Mouse (Mus musculus) ZHBTc4 (cell line): ENCODE data around the gene Gm4340.
"Not testable (repeated sequence)": the region's sequence is repeated elsewhere in the genome, so short reads cannot be mapped to it uniquely, and the experiment has no call there.

ENCODE experiments used
- DNase-seq: peaks from one replicate; pipeline ENCODE4 v3.0.0-alpha.2; 2011; ENCODE audit warnings: low read depth, low spot score

Gene Gm4340

GRCm38 (mm10) chr10:104193742-104194141 is at the start of gene Gm4340:
Gm4340 (plus strand) TSS chr10:104194042.
- not testable (repeated sequence) for DNase-seq

GRCm38 (mm10) chr10:104151197-104151596 is 42.6 kb upstream of the Gm4340 start, which contains the start of gene Gm6763:
Gm6763 (plus strand) TSS chr10:104151497.
- not testable (repeated sequence) for DNase-seq

DNA sequence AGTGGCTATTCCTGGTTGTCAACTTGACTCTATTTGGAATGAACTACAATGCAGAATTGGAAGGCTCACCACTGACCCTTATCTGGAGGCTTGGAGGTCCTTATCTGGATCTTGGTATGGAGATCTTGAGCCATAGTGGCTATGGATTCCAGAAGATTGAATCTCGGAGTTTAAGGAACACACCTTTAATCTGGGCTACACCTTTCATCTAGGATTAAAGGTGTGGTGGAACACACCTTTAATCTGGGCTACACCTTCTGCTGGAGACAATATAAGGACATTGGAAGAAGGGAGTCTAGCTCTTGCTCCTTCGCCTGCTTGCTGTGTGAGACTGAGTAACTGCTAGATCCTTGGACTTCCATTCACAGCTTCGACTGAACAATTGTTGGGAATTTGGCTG is 34.1 kb upstream of the Gm4340 start, which contains the start of gene Gm8764:
TSS of gene Gm8764 (plus strand) at position 301 of the 400 bp plus-strand sequence.
- DNase-seq, result not testable (repeated sequence)

DNA sequence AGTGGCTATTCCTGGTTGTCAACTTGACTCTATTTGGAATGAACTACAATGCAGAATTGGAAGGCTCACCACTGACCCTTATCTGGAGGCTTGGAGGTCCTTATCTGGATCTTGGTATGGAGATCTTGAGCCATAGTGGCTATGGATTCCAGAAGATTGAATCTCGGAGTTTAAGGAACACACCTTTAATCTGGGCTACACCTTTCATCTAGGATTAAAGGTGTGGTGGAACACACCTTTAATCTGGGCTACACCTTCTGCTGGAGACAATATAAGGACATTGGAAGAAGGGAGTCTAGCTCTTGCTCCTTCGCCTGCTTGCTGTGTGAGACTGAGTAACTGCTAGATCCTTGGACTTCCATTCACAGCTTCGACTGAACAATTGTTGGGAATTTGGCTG is 25.6 kb upstream of the Gm4340 start, which contains the start of gene Gm21304:
TSS of gene Gm21304 (plus strand) at position 301 of the 400 bp plus-strand sequence.
- not testable (repeated sequence) for DNase-seq

GRCm38 (mm10) chr10:104176724-104177123 is 17.1 kb upstream of the Gm4340 start, which contains the start of gene Gm21312:
Gm21312 (plus strand) TSS chr10:104177024.
- not testable (repeated sequence) for DNase-seq

- DNase-seq, result not testable (repeated sequence)
These were observed 8.6 kb upstream of the Gm4340 start, which contains the start of gene Gm20765 for GRCm38 (mm10) chr10:104185233-104185632. Gm20765 (plus strand) TSS chr10:104185533.

- DNase-seq, result no peak
These were observed 15.8 kb downstream of the Gm4340 start for GRCm38 (mm10) chr10:104209655-104210054.

- no peak for DNase-seq
These were observed 16.6 kb downstream of the Gm4340 start for GRCm38 (mm10) chr10:104210268-104210990.

DNA sequence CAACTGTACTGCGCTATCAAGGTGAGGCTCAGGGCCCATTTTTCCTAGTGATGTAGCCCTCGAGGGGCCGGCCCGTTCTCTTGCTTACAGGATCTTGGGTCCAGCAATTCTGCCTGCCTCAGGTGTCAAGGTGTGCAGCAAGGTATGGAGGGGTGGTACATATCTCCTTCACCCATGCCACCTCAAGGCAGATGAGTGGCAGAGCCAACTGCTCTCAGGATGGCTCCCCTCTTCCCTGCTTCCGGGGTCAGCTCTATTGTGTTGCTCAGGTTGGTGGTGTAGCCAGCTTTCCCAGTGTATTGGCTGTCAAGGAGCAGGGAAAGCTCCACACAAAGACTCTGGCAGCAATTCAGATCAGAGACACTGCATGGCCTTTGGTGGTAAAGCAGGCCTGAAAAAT is 20.7 kb downstream of the Gm4340 start:
- no peak for DNase-seq

DNA sequence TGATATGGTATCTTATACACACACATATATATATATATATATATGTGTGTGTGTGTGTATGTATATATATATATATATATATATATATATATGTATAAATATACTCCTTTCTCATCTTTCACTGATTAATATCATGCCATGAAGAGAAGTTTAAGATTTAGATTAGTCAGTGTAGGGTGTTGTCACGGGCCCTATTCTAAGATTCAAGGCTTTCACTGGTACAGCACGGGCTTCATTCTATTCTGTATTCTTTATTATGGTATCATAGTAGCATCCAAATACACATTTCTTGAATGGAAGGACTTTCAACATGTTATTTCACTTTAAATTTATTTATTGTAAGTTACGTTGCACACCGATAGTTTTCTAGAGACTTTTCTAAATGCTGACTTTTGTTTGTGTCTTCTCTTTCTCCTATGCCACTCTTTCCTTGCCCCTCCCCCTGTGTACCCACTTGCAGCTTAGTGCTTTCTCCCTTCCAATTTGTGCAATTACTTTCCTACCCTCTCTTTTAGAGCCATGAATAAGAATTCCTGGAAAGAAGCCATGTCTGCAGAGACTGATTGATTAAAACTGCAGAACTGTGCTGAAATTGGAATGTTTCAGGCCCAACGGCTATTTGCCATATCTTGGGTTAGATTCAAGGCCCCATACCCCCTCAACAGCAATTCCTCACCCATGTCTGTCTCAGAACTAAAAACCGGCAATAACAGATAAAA is 26.6 kb downstream of the Gm4340 start:
- no peak for DNase-seq
